Mouse (Mus musculus): ENCODE results near the gene Wdr12. TPM values are rescaled to one million over a fixed set of nuclear protein-coding genes. Genes with fewer than 3 reads are reported as not detected.

The Wdr12 gene
- polyA plus RNA-seq (2014; fragmentation: Nextera tagmentation; extraction: Ambion mirVana): 51.8 and 60.2 TPM in 2 replicates

- no peaks in the 10 kb centered on the region for H3K9me3 ChIP-seq (ENCODE audit: control insufficient read depth, low read length)
- peak within 1 kb of the TSS; percentile 98 for H3K27ac ChIP-seq (ENCODE audit: low read depth)
- peak; percentile 97 for ATAC-seq (replicated peaks; ENCODE audit: low FRiP score, low TSS enrichment, low read depth)
- peak within 1 kb of the TSS; percentile 84 for H3K4me2 ChIP-seq (ENCODE audit: low read length)
- peak; percentile 96 for DNase-seq (ENCODE audit: low spot score)
- H3K4me3 ChIP-seq (ENCODE audit: low read depth, low read length): peak within 1 kb of the TSS; percentile 90
- H3K9ac ChIP-seq (ENCODE audit: low read length): peak within 1 kb of the TSS; percentile 91
- H3K27me3 ChIP-seq (replicated peaks; ENCODE audit: control insufficient read depth, insufficient read depth, low read length): no peaks in the 10 kb centered on the region
- 1% methylated on average over 64 of the region's 71 CpGs for WGBS
- peaks cover 11% of the 10 kb centered on the region for H3K36me3 ChIP-seq (ENCODE audit: control insufficient read depth, insufficient read depth, low read length)
- peaks cover 7% of the 10 kb centered on the region; the same call in 1 of the 2 replicates for H3K4me1 ChIP-seq (replicated peaks; ENCODE audit: control insufficient read depth, insufficient read depth, low read length)
Measured at GRCm38 (mm10) chr1:60098024-60098781, at the start of gene Wdr12, which contains the start of gene Carf. Wdr12 (minus strand) TSS chr1:60098645. Carf (plus strand) TSS chr1:60098247.

GRCm38 (mm10) chr1:60137346-60137745 lies 38.9 kb upstream of the Wdr12 start:
- WGBS: 53% methylated on average over 9 of the region's 9 CpGs
- no peaks in the 10 kb centered on the region for H3K4me1 ChIP-seq (replicated peaks; ENCODE audit: control insufficient read depth, insufficient read depth, low read length)
- no peaks in the 10 kb centered on the region for H3K27me3 ChIP-seq (replicated peaks; ENCODE audit: control insufficient read depth, insufficient read depth, low read length)
- H3K4me2 ChIP-seq (ENCODE audit: low read length): no peak overlapping the region
- H3K9ac ChIP-seq (ENCODE audit: low read length): no peak overlapping the region
- no peak overlapping the region for H3K27ac ChIP-seq (ENCODE audit: low read depth)
- DNase-seq (ENCODE audit: low spot score) (no peak), ATAC-seq (replicated peaks; ENCODE audit: low FRiP score, low TSS enrichment, low read depth) (no peak)
- no peaks in the 10 kb centered on the region for H3K9me3 ChIP-seq (ENCODE audit: control insufficient read depth, low read length)
- H3K4me3 ChIP-seq (ENCODE audit: low read depth, low read length): no peak overlapping the region
- H3K36me3 ChIP-seq (ENCODE audit: control insufficient read depth, insufficient read depth, low read length): peaks cover 10% of the 10 kb centered on the region

- H3K4me2 ChIP-seq (ENCODE audit: low read length): no peak overlapping the region
- no peak overlapping the region for H3K27ac ChIP-seq (ENCODE audit: low read depth)
- H3K4me3 ChIP-seq (ENCODE audit: low read depth, low read length): no peak overlapping the region
- no peaks in the 10 kb centered on the region for H3K36me3 ChIP-seq (ENCODE audit: control insufficient read depth, insufficient read depth, low read length)
- ATAC-seq (replicated peaks; ENCODE audit: low FRiP score, low TSS enrichment, low read depth): no peak
- no peak overlapping the region for H3K9ac ChIP-seq (ENCODE audit: low read length)
- H3K4me1 ChIP-seq (replicated peaks; ENCODE audit: control insufficient read depth, insufficient read depth, low read length): no peaks in the 10 kb centered on the region
- DNase-seq (ENCODE audit: low spot score): no peak
- WGBS: 56% methylated on average over 7 of the region's 7 CpGs
- H3K9me3 ChIP-seq (ENCODE audit: control insufficient read depth, low read length): no peaks in the 10 kb centered on the region
- H3K27me3 ChIP-seq (replicated peaks; ENCODE audit: control insufficient read depth, insufficient read depth, low read length): no peaks in the 10 kb centered on the region
Measured at GRCm38 (mm10) chr1:60117721-60118455, 19.4 kb upstream of the Wdr12 start.

GRCm38 (mm10) chr1:60104582-60104981 lies 6.1 kb upstream of the Wdr12 start:
- no peak overlapping the region for H3K9ac ChIP-seq (ENCODE audit: low read length)
- H3K4me3 ChIP-seq (ENCODE audit: low read depth, low read length): no peak overlapping the region
- H3K27ac ChIP-seq (ENCODE audit: low read depth): no peak overlapping the region
- H3K4me2 ChIP-seq (ENCODE audit: low read length): no peak overlapping the region
- H3K9me3 ChIP-seq (ENCODE audit: control insufficient read depth, low read length): no peaks in the 10 kb centered on the region
- no peaks in the 10 kb centered on the region for H3K4me1 ChIP-seq (replicated peaks; ENCODE audit: control insufficient read depth, insufficient read depth, low read length)
- 97% methylated on average over 1 of the region's 1 CpGs for WGBS
- H3K27me3 ChIP-seq (replicated peaks; ENCODE audit: control insufficient read depth, insufficient read depth, low read length): no peaks in the 10 kb centered on the region
- DNase-seq (ENCODE audit: low spot score): no peak
- H3K36me3 ChIP-seq (ENCODE audit: control insufficient read depth, insufficient read depth, low read length): peaks cover 20% of the 10 kb centered on the region
- ATAC-seq (replicated peaks; ENCODE audit: low FRiP score, low TSS enrichment, low read depth): no peak

GRCm38 (mm10) chr1:60098839-60099238 lies 394 bp upstream of the Wdr12 start:
- ATAC-seq (replicated peaks; ENCODE audit: low FRiP score, low TSS enrichment, low read depth) (no peak), DNase-seq (ENCODE audit: low spot score) (no peak)
- Histone ChIP-seq H3K27ac (ENCODE audit: low read depth) (0 out of 2 replicates have a peak overlapping the region, but pooled peaks have one; percentile 98), H3K36me3 (ENCODE audit: control insufficient read depth, insufficient read depth, low read length) (peaks cover 8% of the 10 kb centered on the region), H3K4me1 (replicated peaks; ENCODE audit: control insufficient read depth, insufficient read depth, low read length) (peaks cover 7% of the 10 kb centered on the region; the same call in 1 of the 2 replicates), H3K4me2 (ENCODE audit: low read length) (peak overlapping the region; percentile 61), H3K9me3 (ENCODE audit: control insufficient read depth, low read length) (no peaks in the 10 kb centered on the region), H3K27me3 (replicated peaks; ENCODE audit: control insufficient read depth, insufficient read depth, low read length) (no peaks in the 10 kb centered on the region), H3K4me3 (ENCODE audit: low read depth, low read length) (peak overlapping the region; percentile 90), H3K9ac (ENCODE audit: low read length) (peak overlapping the region; percentile 91)
- WGBS: 13% methylated on average over 9 of the region's 9 CpGs

- ATAC-seq (replicated peaks; ENCODE audit: low FRiP score, low TSS enrichment, low read depth) (peak; percentile 85), DNase-seq (ENCODE audit: low spot score) (peak; percentile 82)
- peaks cover 16% of the 10 kb centered on the region for H3K36me3 ChIP-seq (ENCODE audit: control insufficient read depth, insufficient read depth, low read length)
- H3K4me2 ChIP-seq (ENCODE audit: low read length): peak overlapping the region; percentile 84
- WGBS: under 1% methylated on average over 25 of the region's 25 CpGs
- peak overlapping the region; percentile 98 for H3K27ac ChIP-seq (ENCODE audit: low read depth)
- peaks cover 7% of the 10 kb centered on the region; the same call in 1 of the 2 replicates for H3K4me1 ChIP-seq (replicated peaks; ENCODE audit: control insufficient read depth, insufficient read depth, low read length)
- H3K9ac ChIP-seq (ENCODE audit: low read length): peak overlapping the region; percentile 91
- H3K27me3 ChIP-seq (replicated peaks; ENCODE audit: control insufficient read depth, insufficient read depth, low read length): no peaks in the 10 kb centered on the region
- peak overlapping the region; percentile 90 for H3K4me3 ChIP-seq (ENCODE audit: low read depth, low read length)
- no peaks in the 10 kb centered on the region for H3K9me3 ChIP-seq (ENCODE audit: control insufficient read depth, low read length)
Measured at GRCm38 (mm10) chr1:60097277-60098023, 995 bp downstream of the Wdr12 start.

GRCm38 (mm10) chr1:60096572-60097276 lies 1.7 kb downstream of the Wdr12 start:
- peak; percentile 50 for DNase-seq (ENCODE audit: low spot score)
- H3K4me3 ChIP-seq (ENCODE audit: low read depth, low read length): peak overlapping the region; percentile 90
- no peaks in the 10 kb centered on the region for H3K9me3 ChIP-seq (ENCODE audit: control insufficient read depth, low read length)
- H3K4me1 ChIP-seq (replicated peaks; ENCODE audit: control insufficient read depth, insufficient read depth, low read length): peaks cover 7% of the 10 kb centered on the region; the same call in 1 of the 2 replicates
- peaks cover 22% of the 10 kb centered on the region for H3K36me3 ChIP-seq (ENCODE audit: control insufficient read depth, insufficient read depth, low read length)
- ATAC-seq (replicated peaks; ENCODE audit: low FRiP score, low TSS enrichment, low read depth): no peak
- no peak overlapping the region for H3K27ac ChIP-seq (ENCODE audit: low read depth)
- 8% methylated on average over 13 of the region's 13 CpGs for WGBS
- peak overlapping the region; percentile 91 for H3K9ac ChIP-seq (ENCODE audit: low read length)
- H3K4me2 ChIP-seq (ENCODE audit: low read length): peak overlapping the region; percentile 84
- H3K27me3 ChIP-seq (replicated peaks; ENCODE audit: control insufficient read depth, insufficient read depth, low read length): no peaks in the 10 kb centered on the region

- Histone ChIP-seq H3K4me3 (ENCODE audit: low read depth, low read length) (no peak overlapping the region), H3K27ac (ENCODE audit: low read depth) (no peak overlapping the region), H3K27me3 (replicated peaks; ENCODE audit: control insufficient read depth, insufficient read depth, low read length) (no peaks in the 10 kb centered on the region), H3K4me2 (ENCODE audit: low read length) (no peak overlapping the region), H3K9me3 (ENCODE audit: control insufficient read depth, low read length) (no peaks in the 10 kb centered on the region), H3K4me1 (replicated peaks; ENCODE audit: control insufficient read depth, insufficient read depth, low read length) (no peaks in the 10 kb centered on the region), H3K9ac (ENCODE audit: low read length) (no peak overlapping the region), H3K36me3 (ENCODE audit: control insufficient read depth, insufficient read depth, low read length) (peaks cover 48% of the 10 kb centered on the region)
- WGBS: 75% methylated on average over 6 of the region's 6 CpGs
- DNase-seq (ENCODE audit: low spot score): no peak
- no peak for ATAC-seq (replicated peaks; ENCODE audit: low FRiP score, low TSS enrichment, low read depth)
Measured at GRCm38 (mm10) chr1:60076411-60076810, 22.0 kb downstream of the Wdr12 start.
